Mouse (Mus musculus) lung, embryonic 15.5 days (tissue): ENCODE measurements at regions not wholly inside any gene's neighbourhood (a gene's known extent, or its start where the extent isn't known, plus 50 kb on each side); places are given as distances from the start of the nearest gene placed in this dataset.

Experiments used
- ATAC-seq: fragments of 200-750 bp; cut with Nextera tagmentation; 2 replicates; pipeline ENCODE4 v1.8.0; 2017; ENCODE audit warnings: moderate number of reproducible peaks, borderline replicate concordance; ENCODE audit not compliant: low FRiP score, low TSS enrichment; ENCODE audit errors: extremely low read depth
- H3K27ac ChIP-seq: fragments of 300-500 bp; sonication (generic); 2 replicates; pipeline ENCODE4 v1.5.1; 2015; ENCODE audit warnings: moderate library complexity, mild to moderate bottlenecking, inconsistent platforms
- H3K27me3 ChIP-seq: fragments of 300-500 bp; sonication (generic); 2 replicates; pipeline ENCODE4 v1.6.1; 2015; ENCODE audit warnings: inconsistent platforms
- H3K36me3 ChIP-seq: fragments of 300-500 bp; sonication (generic); 2 replicates; pipeline ENCODE4 v1.6.1; 2015; ENCODE audit warnings: inconsistent platforms
- H3K4me1 ChIP-seq: fragments of 300-500 bp; sonication (generic); 2 replicates; pipeline ENCODE4 v1.6.1; 2015; ENCODE audit warnings: inconsistent platforms
- H3K4me2 ChIP-seq: fragments of 300-500 bp; sonication (generic); 2 replicates; pipeline ENCODE4 v1.6.1; 2015; ENCODE audit warnings: inconsistent platforms, mild to moderate bottlenecking, moderate library complexity
- H3K4me3 ChIP-seq: fragments of 300-500 bp; sonication (generic); 2 replicates; pipeline ENCODE4 v1.5.1; 2015; ENCODE audit warnings: mild to moderate bottlenecking, inconsistent platforms
- H3K9ac ChIP-seq: fragments of 300-500 bp; sonication (generic); 2 replicates; pipeline ENCODE4 v1.6.1; 2015; ENCODE audit warnings: inconsistent platforms
- H3K9me3 ChIP-seq: fragments of 300-500 bp; sonication (generic); 2 replicates; pipeline ENCODE4 v1.6.1; 2016; ENCODE audit warnings: inconsistent platforms
- WGBS: fragments of 180-500 bp; shearing (Covaris S2); methylation state at CpG from one replicate; pipeline ENCODE4 v1.1.7; 2015; 5-methylcytosine and 5-hydroxymethylcytosine counted together

- H3K9me3 ChIP-seq = no peaks in the 10 kb centered on the region
- H3K9ac ChIP-seq = no peak overlapping the region
- WGBS = 75% methylated on average over 4 of the region's 4 CpGs
- H3K27ac ChIP-seq = no peak overlapping the region
- no peaks in the 10 kb centered on the region for H3K36me3 ChIP-seq
- ATAC-seq = no peak
- no peaks in the 10 kb centered on the region for H3K4me1 ChIP-seq
- no peak overlapping the region for H3K4me2 ChIP-seq
- no peak overlapping the region for H3K4me3 ChIP-seq
- no peaks in the 10 kb centered on the region for H3K27me3 ChIP-seq
These were observed 573.0 kb upstream of the Cpeb2 start for GRCm38 (mm10) chr5:42659994-42660393.

- no peak for ATAC-seq
- no peak overlapping the region for H3K4me3 ChIP-seq
- H3K36me3 ChIP-seq = no peaks in the 10 kb centered on the region
- no peaks in the 10 kb centered on the region for H3K27me3 ChIP-seq
- H3K4me2 ChIP-seq = no peak overlapping the region
- no peaks in the 10 kb centered on the region for H3K9me3 ChIP-seq
- no peaks in the 10 kb centered on the region for H3K4me1 ChIP-seq
- no peak overlapping the region for H3K9ac ChIP-seq
- H3K27ac ChIP-seq = no peak overlapping the region
- 83% methylated on average over 5 of the region's 5 CpGs for WGBS
These were observed 553.4 kb upstream of the Cpeb2 start for GRCm38 (mm10) chr5:42679617-42680016.

GRCm38 (mm10) chr5:42685356-42686057, 547.5 kb upstream of the Cpeb2 start:
- no peak overlapping the region for H3K4me2 ChIP-seq
- no peaks in the 10 kb centered on the region for H3K36me3 ChIP-seq
- H3K9ac ChIP-seq = no peak overlapping the region
- no peaks in the 10 kb centered on the region for H3K9me3 ChIP-seq
- WGBS = 50% methylated on average over 5 of the region's 5 CpGs
- H3K27me3 ChIP-seq = no peaks in the 10 kb centered on the region
- no peak overlapping the region for H3K4me3 ChIP-seq
- no peak overlapping the region for H3K27ac ChIP-seq
- ATAC-seq = peak; percentile 84
- no peaks in the 10 kb centered on the region for H3K4me1 ChIP-seq

DNA sequence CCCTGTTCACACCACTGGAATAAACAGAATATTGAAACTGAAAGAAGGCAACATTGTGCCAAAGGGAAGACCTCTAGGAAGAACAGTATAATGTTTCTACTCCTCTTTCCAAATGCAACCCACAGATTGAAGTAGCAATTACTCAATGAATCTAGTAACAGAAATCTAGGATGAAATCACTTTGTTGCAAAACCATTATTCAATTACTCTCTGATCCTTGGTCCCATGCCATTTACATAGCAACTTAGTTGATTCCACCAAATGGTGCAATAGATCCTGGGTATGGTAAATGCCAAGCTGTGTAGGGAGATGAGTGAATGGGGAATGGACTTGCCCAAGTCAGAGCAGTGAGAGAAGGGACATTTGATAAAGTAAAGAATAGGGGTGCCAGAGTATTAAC, 545.8 kb upstream of the Cpeb2 start:
- Histone ChIP-seq H3K4me1 (no peaks in the 10 kb centered on the region), H3K27ac (no peak overlapping the region), H3K36me3 (no peaks in the 10 kb centered on the region), H3K9me3 (no peaks in the 10 kb centered on the region), H3K9ac (no peak overlapping the region), H3K27me3 (no peaks in the 10 kb centered on the region), H3K4me2 (no peak overlapping the region), H3K4me3 (no peak overlapping the region)
- ATAC-seq = no peak
